Mouse (Mus musculus): ENCODE measurements around the gene Btla.

DNA sequence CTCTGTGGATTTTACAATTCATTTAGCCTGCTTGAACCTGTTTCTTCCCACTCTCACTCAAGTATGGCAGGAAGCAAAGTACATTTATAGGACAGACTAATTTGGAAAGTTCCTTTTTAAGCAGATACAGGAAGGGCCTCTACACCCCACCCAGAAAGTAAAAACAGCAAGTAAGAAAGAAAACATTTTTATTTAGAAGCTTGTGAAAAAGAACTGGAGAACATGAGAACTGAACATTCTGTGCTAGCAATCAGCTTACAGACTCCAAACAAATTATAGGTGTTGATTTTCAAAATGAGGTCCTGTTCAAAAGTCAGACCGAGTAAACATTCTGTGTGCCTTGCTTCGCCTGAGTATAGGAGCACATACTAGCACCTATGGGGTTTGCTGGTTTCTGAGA, 32.8 kb downstream of the Btla start:
- no peak for TF ChIP-seq CTCF (IDR thresholded peaks at IDR 0.05; ENCODE audit: borderline replicate concordance, extremely low read depth, insufficient read depth, insufficient read length)
- TF ChIP-seq POLR2A (IDR thresholded peaks at IDR 0.05; ENCODE audit: borderline replicate concordance, extremely low read depth, insufficient read depth, insufficient read length, poor library complexity, severe bottlenecking) = no peak
